Mouse (Mus musculus): ENCODE data around the gene Pptc7. TPM values are rescaled to one million over a fixed set of nuclear protein-coding genes. Genes with fewer than 3 reads are reported as not detected.

The Pptc7 gene
- polyA plus RNA-seq, 1 experiment from 2014 or later, result 12.3 TPM

GRCm38 (mm10) chr5:122302810-122303745 lies 18.9 kb downstream of the Pptc7 start:
- no peak overlapping the region for H3K27ac ChIP-seq (ENCODE audit: low read depth, low read length)
- H3K4me2 ChIP-seq, result no peak overlapping the region
- H3K36me3 ChIP-seq (ENCODE audit: control insufficient read depth, insufficient read depth, low read length), result no peaks in the 10 kb centered on the region
- ATAC-seq (replicated peaks; ENCODE audit: insufficient number of reproducible peaks, low FRiP score, low TSS enrichment), result no peak
- no peaks in the 10 kb centered on the region for H3K27me3 ChIP-seq (ENCODE audit: control insufficient read depth, insufficient read depth, low read length)
- 63% methylated on average over 17 of the region's 17 CpGs for WGBS (ENCODE audit: insufficient replicate concordance)
- no peak overlapping the region for H3K4me3 ChIP-seq (ENCODE audit: low read depth, low read length)
- H3K9me3 ChIP-seq (replicated peaks; ENCODE audit: control insufficient read depth, low read length), result no peaks in the 10 kb centered on the region
- peaks cover 19% of the 10 kb centered on the region for H3K4me1 ChIP-seq (ENCODE audit: control insufficient read depth, insufficient read depth, low read length)
- no peak overlapping the region for H3K9ac ChIP-seq (ENCODE audit: low read depth, low read length)

- no peak overlapping the region for H3K4me2 ChIP-seq
- WGBS (ENCODE audit: insufficient replicate concordance), result 88% methylated on average over 7 of the region's 7 CpGs
- no peak overlapping the region for H3K4me3 ChIP-seq (ENCODE audit: low read depth, low read length)
- H3K27me3 ChIP-seq (ENCODE audit: control insufficient read depth, insufficient read depth, low read length), result no peaks in the 10 kb centered on the region
- H3K27ac ChIP-seq (ENCODE audit: low read depth, low read length), result no peak overlapping the region
- H3K4me1 ChIP-seq (ENCODE audit: control insufficient read depth, insufficient read depth, low read length), result peaks cover 19% of the 10 kb centered on the region
- H3K9me3 ChIP-seq (replicated peaks; ENCODE audit: control insufficient read depth, low read length), result no peaks in the 10 kb centered on the region
- no peak overlapping the region for H3K9ac ChIP-seq (ENCODE audit: low read depth, low read length)
- no peaks in the 10 kb centered on the region for H3K36me3 ChIP-seq (ENCODE audit: control insufficient read depth, insufficient read depth, low read length)
- no peak for ATAC-seq (replicated peaks; ENCODE audit: insufficient number of reproducible peaks, low FRiP score, low TSS enrichment)
Measured at GRCm38 (mm10) chr5:122303937-122304336, 19.8 kb downstream of the Pptc7 start.

GRCm38 (mm10) chr5:122304541-122304940 lies 20.4 kb downstream of the Pptc7 start:
- no peak for ATAC-seq (replicated peaks; ENCODE audit: insufficient number of reproducible peaks, low FRiP score, low TSS enrichment)
- Histone ChIP-seq H3K27ac (ENCODE audit: low read depth, low read length) (no peak overlapping the region), H3K9ac (ENCODE audit: low read depth, low read length) (no peak overlapping the region), H3K36me3 (ENCODE audit: control insufficient read depth, insufficient read depth, low read length) (peaks cover 3% of the 10 kb centered on the region; the same call in 1 of the 2 replicates), H3K4me3 (ENCODE audit: low read depth, low read length) (no peak overlapping the region), H3K27me3 (ENCODE audit: control insufficient read depth, insufficient read depth, low read length) (no peaks in the 10 kb centered on the region), H3K4me1 (ENCODE audit: control insufficient read depth, insufficient read depth, low read length) (peaks cover 19% of the 10 kb centered on the region), H3K4me2 (no peak overlapping the region), H3K9me3 (replicated peaks; ENCODE audit: control insufficient read depth, low read length) (no peaks in the 10 kb centered on the region)
- 83% methylated on average over 6 of the region's 6 CpGs for WGBS (ENCODE audit: insufficient replicate concordance)

- no peak overlapping the region for H3K4me3 ChIP-seq (ENCODE audit: low read depth, low read length)
- no peak overlapping the region for H3K9ac ChIP-seq (ENCODE audit: low read depth, low read length)
- WGBS (ENCODE audit: insufficient replicate concordance), result 92% methylated on average over 7 of the region's 7 CpGs
- no peaks in the 10 kb centered on the region for H3K9me3 ChIP-seq (replicated peaks; ENCODE audit: control insufficient read depth, low read length)
- peaks cover 4% of the 10 kb centered on the region; the same call in 1 of the 2 replicates for H3K36me3 ChIP-seq (ENCODE audit: control insufficient read depth, insufficient read depth, low read length)
- ATAC-seq (replicated peaks; ENCODE audit: insufficient number of reproducible peaks, low FRiP score, low TSS enrichment), result no peak
- H3K4me1 ChIP-seq (ENCODE audit: control insufficient read depth, insufficient read depth, low read length), result peaks cover 19% of the 10 kb centered on the region
- H3K27me3 ChIP-seq (ENCODE audit: control insufficient read depth, insufficient read depth, low read length), result no peaks in the 10 kb centered on the region
- no peak overlapping the region for H3K27ac ChIP-seq (ENCODE audit: low read depth, low read length)
- H3K4me2 ChIP-seq, result no peak overlapping the region
Measured at GRCm38 (mm10) chr5:122305472-122305871, 21.3 kb downstream of the Pptc7 start.

- no peak for ATAC-seq (replicated peaks; ENCODE audit: insufficient number of reproducible peaks, low FRiP score, low TSS enrichment)
- H3K9me3 ChIP-seq (replicated peaks; ENCODE audit: control insufficient read depth, low read length), result no peaks in the 10 kb centered on the region
- no peak overlapping the region for H3K4me3 ChIP-seq (ENCODE audit: low read depth, low read length)
- no peak overlapping the region for H3K9ac ChIP-seq (ENCODE audit: low read depth, low read length)
- no peak overlapping the region for H3K4me2 ChIP-seq
- 89% methylated on average over 3 of the region's 3 CpGs for WGBS (ENCODE audit: insufficient replicate concordance)
- H3K27ac ChIP-seq (ENCODE audit: low read depth, low read length), result no peak overlapping the region
- peaks cover 4% of the 10 kb centered on the region; the same call in 1 of the 2 replicates for H3K36me3 ChIP-seq (ENCODE audit: control insufficient read depth, insufficient read depth, low read length)
- peaks cover 19% of the 10 kb centered on the region for H3K4me1 ChIP-seq (ENCODE audit: control insufficient read depth, insufficient read depth, low read length)
- H3K27me3 ChIP-seq (ENCODE audit: control insufficient read depth, insufficient read depth, low read length), result no peaks in the 10 kb centered on the region
Measured at GRCm38 (mm10) chr5:122306536-122306935, 22.4 kb downstream of the Pptc7 start.

GRCm38 (mm10) chr5:122310699-122311098 lies 26.5 kb downstream of the Pptc7 start:
- ATAC-seq (replicated peaks; ENCODE audit: insufficient number of reproducible peaks, low FRiP score, low TSS enrichment), result no peak
- no peak overlapping the region for H3K4me2 ChIP-seq
- no peaks in the 10 kb centered on the region for H3K9me3 ChIP-seq (replicated peaks; ENCODE audit: control insufficient read depth, low read length)
- H3K36me3 ChIP-seq (ENCODE audit: control insufficient read depth, insufficient read depth, low read length), result peaks cover 9% of the 10 kb centered on the region; the same call in 1 of the 2 replicates
- no peak overlapping the region for H3K9ac ChIP-seq (ENCODE audit: low read depth, low read length)
- H3K4me3 ChIP-seq (ENCODE audit: low read depth, low read length), result no peak overlapping the region
- H3K4me1 ChIP-seq (ENCODE audit: control insufficient read depth, insufficient read depth, low read length), result peaks cover 11% of the 10 kb centered on the region
- no peaks in the 10 kb centered on the region for H3K27me3 ChIP-seq (ENCODE audit: control insufficient read depth, insufficient read depth, low read length)
- no peak overlapping the region for H3K27ac ChIP-seq (ENCODE audit: low read depth, low read length)
- 74% methylated on average over 8 of the region's 8 CpGs for WGBS (ENCODE audit: insufficient replicate concordance)

- H3K9ac ChIP-seq (ENCODE audit: low read depth, low read length), result no peak overlapping the region
- no peak overlapping the region for H3K4me3 ChIP-seq (ENCODE audit: low read depth, low read length)
- no peak overlapping the region for H3K27ac ChIP-seq (ENCODE audit: low read depth, low read length)
- no peak for ATAC-seq (replicated peaks; ENCODE audit: insufficient number of reproducible peaks, low FRiP score, low TSS enrichment)
- no peak overlapping the region for H3K4me2 ChIP-seq
- no peaks in the 10 kb centered on the region for H3K27me3 ChIP-seq (ENCODE audit: control insufficient read depth, insufficient read depth, low read length)
- no peaks in the 10 kb centered on the region for H3K9me3 ChIP-seq (replicated peaks; ENCODE audit: control insufficient read depth, low read length)
- peaks cover 9% of the 10 kb centered on the region; the same call in 1 of the 2 replicates for H3K36me3 ChIP-seq (ENCODE audit: control insufficient read depth, insufficient read depth, low read length)
- peaks cover 11% of the 10 kb centered on the region for H3K4me1 ChIP-seq (ENCODE audit: control insufficient read depth, insufficient read depth, low read length)
- 68% methylated on average over 7 of the region's 7 CpGs for WGBS (ENCODE audit: insufficient replicate concordance)
Measured at GRCm38 (mm10) chr5:122311692-122312091, 27.5 kb downstream of the Pptc7 start.

GRCm38 (mm10) chr5:122312346-122312745 lies 28.2 kb downstream of the Pptc7 start:
- Histone ChIP-seq H3K9ac (ENCODE audit: low read depth, low read length) (no peak overlapping the region), H3K27me3 (ENCODE audit: control insufficient read depth, insufficient read depth, low read length) (no peaks in the 10 kb centered on the region), H3K4me1 (ENCODE audit: control insufficient read depth, insufficient read depth, low read length) (peaks cover 11% of the 10 kb centered on the region), H3K4me2 (no peak overlapping the region), H3K27ac (ENCODE audit: low read depth, low read length) (no peak overlapping the region), H3K4me3 (ENCODE audit: low read depth, low read length) (no peak overlapping the region), H3K9me3 (replicated peaks; ENCODE audit: control insufficient read depth, low read length) (no peaks in the 10 kb centered on the region), H3K36me3 (ENCODE audit: control insufficient read depth, insufficient read depth, low read length) (peaks cover 9% of the 10 kb centered on the region; the same call in 1 of the 2 replicates)
- WGBS (ENCODE audit: insufficient replicate concordance), result 84% methylated on average over 4 of the region's 4 CpGs
- no peak for ATAC-seq (replicated peaks; ENCODE audit: insufficient number of reproducible peaks, low FRiP score, low TSS enrichment)
